In genomic region chr14:87261726-87262125, GRCm38 (mm10) we compare ENCODE assay signal across 14 mouse cellular contexts.
DNase-seq lines count a peak whose midpoint lies in the region; ATAC-seq and TF ChIP-seq lines count a peak whose summit lies in the region.
"Had no signal": no experiment of that assay in that cellular context is flagged by ENCODE, and none has a peak within 500 bp of the region (broad histone marks: within the 10 kb centered on the region; RNA-seq: fewer than 3 reads in every experiment).

No protein-coding gene starts in this region.

- TF ChIP-seq POLR2A in limb, embryonic 14.5 days (IDR thresholded peaks at IDR 0.05; ENCODE audit: borderline replicate concordance, extremely low read depth, insufficient read depth, insufficient read length) = no peak
- no peak for TF ChIP-seq POLR2A in brain, embryonic 14.5 days (IDR thresholded peaks at IDR 0.05; ENCODE audit: borderline replicate concordance, extremely low read depth, insufficient read depth, insufficient read length, poor library complexity, severe bottlenecking)

- H3K27ac ChIP-seq in hindbrain, postnatal 0 days = no peak overlapping the region
- H3K27ac ChIP-seq in hindbrain, embryonic 16.5 days (ENCODE audit: low read depth, low read length) = no peak overlapping the region
- no peak overlapping the region for H3K27ac ChIP-seq in limb, embryonic 14.5 days (replicated peaks; ENCODE audit: low read depth, low read length)
- no peak overlapping the region for H3K27ac ChIP-seq in limb, embryonic 10.5 days
- H3K27ac ChIP-seq: forebrain, embryonic 15.5 days; heart, embryonic 13.5 days; hindbrain, embryonic 15.5 days had no signal

- no peak overlapping the region for H3K4me2 ChIP-seq in hindbrain, postnatal 0 days (ENCODE audit: low read depth, low read length)
- H3K4me2 ChIP-seq in hindbrain, embryonic 16.5 days (ENCODE audit: low read length) = no peak overlapping the region
- H3K4me2 ChIP-seq in limb, embryonic 14.5 days (replicated peaks; ENCODE audit: low read depth, low read length, severe bottlenecking) = no peak overlapping the region
- H3K4me2 ChIP-seq: forebrain, embryonic 15.5 days; heart, embryonic 13.5 days; hindbrain, embryonic 15.5 days had no signal

- TF ChIP-seq CTCF in hindbrain, postnatal 0 days (IDR thresholded peaks at IDR 0.05; ENCODE audit: low read depth) = no peak
- TF ChIP-seq CTCF in brain, embryonic 14.5 days (IDR thresholded peaks at IDR 0.05; ENCODE audit: borderline replicate concordance, extremely low read depth, insufficient read depth, insufficient read length) = no peak

- no peak overlapping the region for H3K4me3 ChIP-seq in hindbrain, postnatal 0 days (ENCODE audit: low read length)
- no peak overlapping the region for H3K4me3 ChIP-seq in hindbrain, embryonic 16.5 days (ENCODE audit: low read length)
- H3K4me3 ChIP-seq in limb, embryonic 14.5 days (replicated peaks; ENCODE audit: low read length) = no peak overlapping the region
- no peak overlapping the region for H3K4me3 ChIP-seq in limb, embryonic 10.5 days
- H3K4me3 ChIP-seq: forebrain, embryonic 15.5 days; heart, embryonic 13.5 days; hindbrain, embryonic 15.5 days had no signal

- no peaks in the 10 kb centered on the region; the same call in 1 of the 2 replicates for H3K4me1 ChIP-seq in hindbrain, postnatal 0 days (ENCODE audit: insufficient read depth, low read length)
- no peaks in the 10 kb centered on the region for H3K4me1 ChIP-seq in hindbrain, embryonic 16.5 days (ENCODE audit: control insufficient read depth, insufficient read depth, low read depth, low read length)
- no peaks in the 10 kb centered on the region for H3K4me1 ChIP-seq in limb, embryonic 14.5 days (ENCODE audit: control insufficient read depth, insufficient read depth, low read length)
- no peaks in the 10 kb centered on the region for H3K4me1 ChIP-seq in limb, embryonic 10.5 days
- H3K4me1 ChIP-seq: forebrain, embryonic 15.5 days had no signal

- DNase-seq in cerebellum, postnatal 14 days = peak; percentile 4 to 33
- no peak for DNase-seq in cerebellum, adult 9-11 months
- DNase-seq in hindbrain, postnatal 0 days (ENCODE audit: low spot score) = peak; percentile 18
- DNase-seq in limb, embryonic 14.5 days (ENCODE audit: low spot score) = peak; percentile 10
- DNase-seq in limb, embryonic 10.5 days (ENCODE audit: low spot score) = no peak
- peak; percentile 19 for DNase-seq in brain, embryonic 14.5 days (ENCODE audit: low read depth)
- DNase-seq: adrenal gland, postnatal 25 days; cerebellum, adult 2 months; heart, postnatal 36 days had no signal

- WGBS in hindbrain, postnatal 0 days = 53% methylated on average over 5 of the region's 5 CpGs
- 51% methylated on average over 5 of the region's 5 CpGs for WGBS in hindbrain, embryonic 16.5 days
- 41% methylated on average over 5 of the region's 5 CpGs for WGBS in limb, embryonic 14.5 days
- WGBS in limb, embryonic 10.5 days = 88% methylated on average over 5 of the region's 5 CpGs

- no peaks in the 10 kb centered on the region for H3K9me3 ChIP-seq in hindbrain, postnatal 0 days (ENCODE audit: low read length)
- H3K9me3 ChIP-seq in hindbrain, embryonic 16.5 days (ENCODE audit: control insufficient read depth, low read length) = no peaks in the 10 kb centered on the region
- no peaks in the 10 kb centered on the region for H3K9me3 ChIP-seq in limb, embryonic 14.5 days (ENCODE audit: control insufficient read depth, low read length)
- H3K9me3 ChIP-seq in limb, embryonic 10.5 days (replicated peaks) = no peaks in the 10 kb centered on the region
- H3K9me3 ChIP-seq: forebrain, embryonic 15.5 days; heart, embryonic 13.5 days; hindbrain, embryonic 15.5 days had no signal

- H3K27me3 ChIP-seq in hindbrain, postnatal 0 days (ENCODE audit: insufficient read depth, low read length) = no peaks in the 10 kb centered on the region
- H3K27me3 ChIP-seq in hindbrain, embryonic 16.5 days (replicated peaks; ENCODE audit: control insufficient read depth, insufficient read depth, low read length) = no peaks in the 10 kb centered on the region
- H3K27me3 ChIP-seq in limb, embryonic 14.5 days (ENCODE audit: control insufficient read depth, insufficient read depth, low read length) = no peaks in the 10 kb centered on the region
- no peaks in the 10 kb centered on the region for H3K27me3 ChIP-seq in limb, embryonic 10.5 days (ENCODE audit: low read depth, poor library complexity, severe bottlenecking)
- H3K27me3 ChIP-seq: forebrain, embryonic 15.5 days; heart, embryonic 13.5 days; hindbrain, embryonic 15.5 days had no signal

- ATAC-seq in hindbrain, postnatal 0 days = no peak
- no peak for ATAC-seq in hindbrain, embryonic 16.5 days
- no peak for ATAC-seq in limb, embryonic 14.5 days (ENCODE audit: low FRiP score, low read depth)
- ATAC-seq: activated CD4-positive, CD25-positive, alpha-beta regulatory T cell, adult 4 months; forebrain, embryonic 15.5 days had no signal

- no peaks in the 10 kb centered on the region for H3K36me3 ChIP-seq in hindbrain, postnatal 0 days (ENCODE audit: insufficient read depth, low read length)
- H3K36me3 ChIP-seq in hindbrain, embryonic 16.5 days (ENCODE audit: control insufficient read depth, insufficient read depth, low read length) = no peaks in the 10 kb centered on the region
- H3K36me3 ChIP-seq in limb, embryonic 14.5 days (ENCODE audit: control insufficient read depth, insufficient read depth, low read length) = no peaks in the 10 kb centered on the region
- no peaks in the 10 kb centered on the region for H3K36me3 ChIP-seq in limb, embryonic 10.5 days
- H3K36me3 ChIP-seq: forebrain, embryonic 15.5 days; heart, embryonic 13.5 days; hindbrain, embryonic 15.5 days had no signal

- H3K9ac ChIP-seq in hindbrain, postnatal 0 days (replicated peaks; ENCODE audit: low read length) = no peak overlapping the region
- no peak overlapping the region for H3K9ac ChIP-seq in hindbrain, embryonic 16.5 days (ENCODE audit: low read depth, low read length)
- no peak overlapping the region for H3K9ac ChIP-seq in limb, embryonic 14.5 days (ENCODE audit: low read depth, low read length, severe bottlenecking)
- H3K9ac ChIP-seq: forebrain, embryonic 15.5 days; heart, embryonic 13.5 days; hindbrain, embryonic 15.5 days had no signal

Comparison
In these comparisons a context has a peak if more than half of its experiments do, and no peak if none do; other contexts are left out.
1. DNase-seq: peak in cerebellum, postnatal 14 days (2 of 2), hindbrain, postnatal 0 days (single experiment), limb, embryonic 14.5 days (single experiment) and brain, embryonic 14.5 days (single experiment); none in cerebellum, adult 9-11 months (single experiment) and limb, embryonic 10.5 days (single experiment).